Mouse (Mus musculus) MEL (cell line): ENCODE data around the gene Mrap. TPM values are rescaled to one million over a fixed set of nuclear protein-coding genes. Genes with fewer than 3 reads are reported as not detected.

Experiments used
- DNase-seq: peaks from one replicate; pipeline ENCODE4 v3.0.0; 2011; ENCODE audit warnings: low read depth, low spot score
- H3K27ac ChIP-seq: 2 replicates; pipeline ENCODE4 v1.5.1; 2012; ENCODE audit warnings: low read depth, mild to moderate bottlenecking, control low read depth, low read length, moderate library complexity; ENCODE audit not compliant: control insufficient read depth
- H3K27me3 ChIP-seq, 2 experiments: fragments of 150-350 bp in 1 of 2; sonication (generic) in 1 of 2; 2 replicates each; pipeline ENCODE4 v1.6.1; 2012; ENCODE audit warnings: low read length in 2 of 2, mild to moderate bottlenecking in 2 of 2, improper control_type of control experiment in 1 of 2, moderate library complexity in 1 of 2; ENCODE audit not compliant: insufficient read depth in 2 of 2, control insufficient read depth in 1 of 2
- H3K36me3 ChIP-seq, 2 experiments: 2 replicates each; pipeline ENCODE4 v1.6.1; 2012 to 2014; ENCODE audit warnings: low read length in 2 of 2, improper control_type of control experiment in 1 of 2, inconsistent platforms in 1 of 2, mild to moderate bottlenecking in 1 of 2; ENCODE audit not compliant: insufficient read depth in 2 of 2, control insufficient read depth in 1 of 2
- H3K4me1 ChIP-seq, 2 experiments: fragments of 150-350 bp in 1 of 2; sonication (generic) in 1 of 2; 2 replicates each; pipeline ENCODE4 v1.6.1; 2012; ENCODE audit warnings: low read length in 2 of 2, improper control_type of control experiment in 1 of 2, mild to moderate bottlenecking in 1 of 2; ENCODE audit not compliant: insufficient read depth in 2 of 2, control insufficient read depth in 1 of 2
- H3K4me3 ChIP-seq, 2 experiments: fragments of 150-350 bp in 1 of 2; sonication (generic) in 1 of 2; 2 replicates each; pipeline ENCODE4 v1.5.1; 2012; ENCODE audit warnings: low read depth in 2 of 2, low read length in 2 of 2, mild to moderate bottlenecking in 2 of 2, moderate library complexity in 2 of 2, control low read depth in 1 of 2, improper control_type of control experiment in 1 of 2; ENCODE audit not compliant: control insufficient read depth in 1 of 2, insufficient read depth in 1 of 2
- H3K79me2 ChIP-seq: 2 replicates; pipeline ENCODE4 v1.6.1; 2012; ENCODE audit warnings: mild to moderate bottlenecking, low read length, moderate library complexity; ENCODE audit not compliant: control insufficient read depth, poor library complexity, insufficient read depth
- H3K9ac ChIP-seq: 2 replicates; pipeline ENCODE4 v1.6.1; 2012; ENCODE audit warnings: low read depth, mild to moderate bottlenecking, control low read depth, low read length, moderate library complexity; ENCODE audit not compliant: control insufficient read depth, poor library complexity, severe bottlenecking
- H3K9me3 ChIP-seq: fragments of 150-350 bp; sonication (generic); replicated peaks from 2 replicates; pipeline ENCODE4 v1.6.1; 2012; ENCODE audit warnings: mild to moderate bottlenecking, low read length, improper control_type of control experiment, moderate library complexity; ENCODE audit not compliant: insufficient read depth
- BHLHE40 ChIP-seq: IDR thresholded peaks from 2 replicates; pipeline ENCODE4 v1.6.1; 2012; ENCODE audit warnings: low read depth, mild to moderate bottlenecking, inconsistent platforms, low read length, improper control_type of control experiment, borderline replicate concordance
- E2F4 ChIP-seq: IDR thresholded peaks from 2 replicates; pipeline ENCODE4 v1.6.1; 2011; ENCODE audit warnings: low read depth, low read length, improper control_type of control experiment, borderline replicate concordance
- ELF1 ChIP-seq: IDR thresholded peaks from 2 replicates; pipeline ENCODE4 v1.6.1; 2014; ENCODE audit warnings: low read depth, mild to moderate bottlenecking, inconsistent platforms, low read length, improper control_type of control experiment, moderate library complexity
- EP300 ChIP-seq, 2 experiments: IDR thresholded peaks; 2 replicates each; pipeline ENCODE4 v1.6.1; 2011; ENCODE audit warnings: improper control_type of control experiment in 2 of 2, low read length in 2 of 2, low read depth in 1 of 2, mild to moderate bottlenecking in 1 of 2
- GATA1 ChIP-seq: IDR thresholded peaks from 2 replicates; pipeline ENCODE4 v1.6.1; 2011; ENCODE audit warnings: low read depth, low read length, improper control_type of control experiment
- HCFC1 ChIP-seq: IDR thresholded peaks from 2 replicates; pipeline ENCODE4 v1.6.1; 2012; ENCODE audit warnings: low read depth, mild to moderate bottlenecking, inconsistent platforms, low read length, improper control_type of control experiment, moderate library complexity
- JUND ChIP-seq: IDR thresholded peaks from 2 replicates; pipeline ENCODE4 v1.6.1; 2011; ENCODE audit warnings: low read depth, mild to moderate bottlenecking, improper control_type of control experiment, low read length
- KAT2A ChIP-seq: conservative IDR thresholded peaks from 2 replicates; pipeline ENCODE4 v1.6.1; 2012; ENCODE audit warnings: low read depth, low read length, improper control_type of control experiment, inconsistent platforms
- MAFK ChIP-seq: IDR thresholded peaks from 2 replicates; pipeline ENCODE4 v1.6.1; 2011; ENCODE audit warnings: low read depth, mild to moderate bottlenecking, low read length, improper control_type of control experiment, borderline replicate concordance
- MAX ChIP-seq: IDR thresholded peaks from 2 replicates; pipeline ENCODE4 v1.6.1; 2011; ENCODE audit warnings: low read length, improper control_type of control experiment
- MAZ ChIP-seq: IDR thresholded peaks from 2 replicates; pipeline ENCODE4 v1.6.1; 2012; ENCODE audit warnings: low read depth, mild to moderate bottlenecking, inconsistent platforms, low read length, improper control_type of control experiment
- MXI1 ChIP-seq: IDR thresholded peaks from 2 replicates; pipeline ENCODE4 v1.6.1; 2011; ENCODE audit warnings: mild to moderate bottlenecking, low read depth, low read length, improper control_type of control experiment
- MYC ChIP-seq: IDR thresholded peaks from 2 replicates; pipeline ENCODE4 v1.6.1; 2011; ENCODE audit warnings: low read depth, mild to moderate bottlenecking, low read length, improper control_type of control experiment, moderate library complexity
- NELFE ChIP-seq: IDR thresholded peaks from 2 replicates; pipeline ENCODE4 v1.6.1; 2011; ENCODE audit warnings: low read depth, low read length, improper control_type of control experiment
- POLR2AphosphoS2 ChIP-seq: IDR thresholded peaks from 2 replicates; pipeline ENCODE4 v1.6.1; 2011; ENCODE audit warnings: low read length, improper control_type of control experiment
- RAD21 ChIP-seq: IDR thresholded peaks from 2 replicates; pipeline ENCODE4 v1.6.1; 2011; ENCODE audit warnings: mild to moderate bottlenecking, low read depth, low read length, improper control_type of control experiment
- SIN3A ChIP-seq: IDR thresholded peaks from 2 replicates; pipeline ENCODE4 v1.6.1; 2012; ENCODE audit warnings: low read length, improper control_type of control experiment, inconsistent platforms
- TAL1 ChIP-seq: IDR thresholded peaks from 2 replicates; pipeline ENCODE4 v1.6.1; 2012; ENCODE audit warnings: mild to moderate bottlenecking, inconsistent platforms, low read length, moderate library complexity, mixed read lengths
- TBP ChIP-seq: IDR thresholded peaks from 2 replicates; pipeline ENCODE4 v1.8.0; 2011; ENCODE audit warnings: low read depth, low read length, improper control_type of control experiment
- UBTF ChIP-seq: IDR thresholded peaks from 2 replicates; pipeline ENCODE4 v1.6.1; 2012; ENCODE audit warnings: low read depth, mild to moderate bottlenecking, inconsistent platforms, low read length, improper control_type of control experiment, moderate library complexity, borderline replicate concordance; ENCODE audit not compliant: insufficient read depth
- USF1 ChIP-seq: IDR thresholded peaks from 2 replicates; pipeline ENCODE4 v1.6.1; 2014; ENCODE audit warnings: low read depth, mild to moderate bottlenecking, inconsistent platforms, low read length, improper control_type of control experiment, moderate library complexity
- ZC3H11A ChIP-seq: IDR thresholded peaks from 2 replicates; pipeline ENCODE4 v1.6.1; 2012; ENCODE audit warnings: low read depth, mild to moderate bottlenecking, inconsistent platforms, low read length, improper control_type of control experiment
- ZKSCAN1 ChIP-seq: IDR thresholded peaks from 2 replicates; pipeline ENCODE4 v1.6.1; 2012; ENCODE audit warnings: low read depth, mild to moderate bottlenecking, inconsistent platforms, low read length, improper control_type of control experiment, moderate library complexity
- ZMIZ1 ChIP-seq: IDR thresholded peaks from 2 replicates; pipeline ENCODE4 v1.6.1; 2012; ENCODE audit warnings: low read depth, mild to moderate bottlenecking, inconsistent platforms, low read length, improper control_type of control experiment, moderate library complexity
- polyA plus RNA-seq, 2 experiments: library from polyadenylated mRNA; stranded (reverse) in 1 of 2; unstranded in 1 of 2; fragments of >175 nt in 1 of 2; fragments of >200 nt in 1 of 2; gene quantifications; 2 replicates each; pipeline versions ENCODE4 v1.2.1 to v1.2.4; 2012; ENCODE audit warnings: low replicate concordance in 2 of 2, low read depth in 1 of 2; ENCODE audit not compliant: insufficient read length in 2 of 2, insufficient read depth in 1 of 2, missing spikeins in 1 of 2
- total RNA-seq: library from RNA; depleted of rRNA; stranded (reverse); fragments of 300-350 nt; gene quantifications from 2 replicates; pipeline ENCODE4 v1.2.3, GENCODE M21; 2012

Gene Mrap
- total and polyA plus RNA-seq, 3 experiments: 0.92 to 2.2 TPM; not detected in 1

GRCm38 (mm10) chr16:90760515-90760914 lies 22.5 kb downstream of the Mrap start:
- no peak overlapping the region for H3K27ac ChIP-seq

GRCm38 (mm10) chr16:90765195-90765877 lies 27.3 kb downstream of the Mrap start:
- Histone ChIP-seq H3K9me3 (no peaks in the 10 kb centered on the region), H3K4me3 (no peak overlapping the region), H3K27ac (no peak overlapping the region), H3K79me2 (no peaks in the 10 kb centered on the region), H3K4me1 (peaks cover 0 to 3% of the 10 kb centered on the region in 2 experiments; a peak in 2 of 4 replicates), H3K36me3 (peaks cover 4 to 6% of the 10 kb centered on the region in 2 experiments), H3K9ac (no peak overlapping the region), H3K27me3 (no peaks in the 10 kb centered on the region)
- no peak for DNase-seq
- TF ChIP-seq JUND (no peak), ELF1 (no peak), POLR2AphosphoS2 (no peak), NELFE (no peak), UBTF (no peak), ZKSCAN1 (no peak), EP300 (IDR thresholded peaks at IDR 0.05; ENCODE audit: low read depth in 1 of 2, low read length in 2 of 2) (no peak), MXI1 (no peak), ZMIZ1 (no peak), BHLHE40 (no peak), E2F4 (no peak), MYC (no peak), ZC3H11A (no peak), KAT2A (no peak)

More at GRCm38 (mm10) chr16:90760515-90760914, 22.5 kb downstream of the Mrap start:
- no peak for TF ChIP-seq SIN3A
- TF ChIP-seq GATA1: peak; percentile 59
- no peak for TF ChIP-seq MAFK
- peak; percentile 61 for TF ChIP-seq TAL1
- TF ChIP-seq RAD21: no peak
- no peak for TF ChIP-seq MAZ
- TF ChIP-seq POLR2AphosphoS2: no peak
- TF ChIP-seq USF1: no peak
- no peak for TF ChIP-seq MAX
- no peak for TF ChIP-seq EP300 (IDR thresholded peaks at IDR 0.05; ENCODE audit: low read depth in 1 of 2, low read length in 2 of 2)
- TF ChIP-seq ELF1: no peak
- no peak for TF ChIP-seq HCFC1
- TF ChIP-seq JUND: no peak
- no peak for TF ChIP-seq TBP
- TF ChIP-seq NELFE: no peak
- Histone ChIP-seq H3K79me2 (no peaks in the 10 kb centered on the region), H3K27me3 (no peaks in the 10 kb centered on the region), H3K9ac (no peak overlapping the region), H3K36me3 (peaks cover 6% of the 10 kb centered on the region in 2 experiments), H3K9me3 (no peaks in the 10 kb centered on the region), H3K4me1 (peaks cover 0 to 3% of the 10 kb centered on the region in 2 experiments; a peak in 2 of 4 replicates), H3K4me3 (no peak overlapping the region)
- DNase-seq: peak; percentile 68
